Mouse (Mus musculus): ENCODE measurements around the gene Galk1.
"Not testable (repeated sequence)": the region's sequence is repeated elsewhere in the genome, so short reads cannot be mapped to it uniquely, and the experiment has no call there.

The Galk1 gene

DNA sequence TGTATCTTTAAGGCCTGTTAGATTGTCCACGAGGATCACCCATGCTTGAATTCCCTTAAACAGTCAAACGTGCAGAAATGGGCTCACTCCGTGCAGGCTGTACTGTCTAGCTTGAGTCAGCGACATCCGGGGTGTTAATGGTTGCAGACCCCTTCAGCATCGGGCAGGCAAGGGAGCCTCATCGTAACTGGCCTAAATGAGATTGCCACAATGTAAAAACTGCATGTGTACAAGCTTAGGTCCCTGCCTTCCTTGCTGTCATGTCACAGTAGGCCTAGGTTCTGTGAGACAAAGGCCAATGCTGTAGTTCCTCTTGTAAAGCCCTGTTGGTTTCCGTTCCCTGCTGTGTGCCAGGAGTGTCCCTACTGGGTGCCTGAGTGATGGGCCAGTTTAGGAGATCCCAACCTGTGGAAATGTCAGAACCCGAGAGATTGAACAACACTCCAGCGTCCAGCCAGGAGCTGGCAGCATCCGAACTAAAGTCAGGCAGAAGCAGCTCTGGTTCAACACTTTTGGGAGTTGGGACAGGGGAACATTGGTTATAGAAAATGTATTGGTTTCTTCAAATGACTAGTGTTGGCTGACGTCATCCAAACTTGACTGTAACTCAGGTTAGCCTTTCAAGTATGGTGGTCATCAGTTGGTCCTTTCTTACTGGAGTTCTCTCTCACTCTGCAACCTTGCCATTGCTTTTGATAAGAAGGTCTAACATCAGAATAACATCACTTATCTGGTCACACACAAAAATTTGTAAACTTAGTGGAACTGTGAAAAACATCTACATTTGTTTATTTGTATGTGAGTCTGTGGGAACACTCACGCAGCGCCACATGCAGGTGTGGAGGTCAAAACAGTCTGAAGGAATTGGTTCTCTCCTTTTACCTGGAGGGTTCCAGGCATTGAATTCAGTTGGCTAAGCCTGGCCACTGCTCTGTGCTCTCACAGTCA, 18.7 kb upstream of the Galk1 start:
- DNase-seq (ENCODE audit: low spot score in 2 of 2), result peak in 1 of 2 experiments; percentile 36

DNA sequence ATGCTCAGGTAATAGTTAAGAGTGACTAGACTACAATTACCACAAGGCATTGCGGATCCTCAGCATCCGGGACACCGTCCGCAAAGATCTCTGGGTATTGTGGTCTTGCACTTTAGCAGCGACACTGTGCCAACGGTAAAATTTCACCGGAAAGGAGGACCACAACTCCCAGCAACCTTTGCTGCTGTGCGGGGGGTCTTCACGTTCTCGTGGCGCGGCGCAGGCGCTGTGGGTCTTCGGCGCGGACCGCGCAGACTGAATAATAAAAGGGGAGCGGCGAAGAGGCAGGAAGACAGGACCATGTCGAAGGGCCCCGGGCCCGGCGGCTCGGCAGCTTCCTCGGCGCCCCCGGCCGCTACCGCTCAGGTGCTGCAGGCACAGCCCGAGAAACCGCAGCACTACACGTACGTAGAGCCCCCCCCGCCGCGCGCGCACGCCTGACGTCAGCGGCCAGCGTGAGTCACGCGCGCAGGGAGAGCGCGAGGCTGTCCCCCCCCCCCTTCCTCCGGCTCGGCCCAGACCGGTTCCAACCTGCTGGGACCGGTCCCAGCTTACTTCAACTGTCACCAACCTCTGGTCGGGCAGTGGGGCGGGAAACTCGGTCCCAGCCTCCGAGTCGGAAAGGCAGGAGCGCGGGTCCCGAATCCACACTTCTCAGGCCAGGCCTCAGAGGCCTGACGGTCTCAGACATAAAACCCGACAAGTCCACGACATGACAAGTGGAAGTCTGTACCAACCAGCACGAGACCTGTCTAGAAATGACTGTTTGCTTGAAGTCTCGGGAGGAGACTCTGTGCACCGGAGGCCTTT, 17.8 kb upstream of the Galk1 start, which contains the start of gene Unk:
TSS of gene Unk (plus strand) at position 235 of the 810 bp plus-strand sequence.
- DNase-seq (ENCODE audit: low spot score in 2 of 2), result peak; percentile 92 to 96

DNA sequence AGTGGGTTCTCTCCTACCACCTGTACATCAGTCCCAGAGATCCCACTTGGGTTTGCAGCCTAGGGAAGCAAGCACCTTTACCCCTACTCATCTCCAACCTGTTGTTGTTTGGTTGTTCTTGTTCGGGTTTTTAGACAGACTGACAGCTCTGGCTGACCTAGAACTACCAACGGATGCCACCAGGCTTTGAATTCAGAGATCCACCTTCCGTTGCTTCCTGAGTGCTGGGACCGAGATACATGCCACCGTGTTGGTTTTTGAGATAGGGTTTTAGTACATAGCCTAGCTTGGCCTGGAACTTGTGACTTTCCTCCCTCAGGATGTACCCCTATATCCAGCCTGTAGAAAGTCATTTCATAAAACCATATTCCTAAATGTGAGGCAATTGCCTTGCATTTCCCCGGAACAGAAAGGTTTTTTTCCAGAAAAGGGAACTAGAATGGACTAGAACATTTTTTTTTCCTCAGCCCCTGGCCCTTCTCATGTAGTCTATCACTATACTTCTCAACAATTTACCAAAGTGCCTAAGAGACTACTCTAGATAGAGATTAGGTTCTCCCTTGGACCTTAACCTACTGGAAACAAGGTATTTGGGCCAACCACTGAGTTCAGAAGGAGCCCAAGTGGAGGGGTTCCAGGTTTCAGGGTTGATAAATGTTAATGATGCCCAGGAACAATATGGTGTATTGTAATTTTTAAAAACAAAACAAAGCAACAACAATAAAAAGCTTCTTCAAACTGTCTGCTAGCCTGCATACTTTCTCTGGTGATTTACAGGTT, 16.8 kb upstream of the Galk1 start:
- no peak for DNase-seq (ENCODE audit: low spot score in 2 of 2)

DNA sequence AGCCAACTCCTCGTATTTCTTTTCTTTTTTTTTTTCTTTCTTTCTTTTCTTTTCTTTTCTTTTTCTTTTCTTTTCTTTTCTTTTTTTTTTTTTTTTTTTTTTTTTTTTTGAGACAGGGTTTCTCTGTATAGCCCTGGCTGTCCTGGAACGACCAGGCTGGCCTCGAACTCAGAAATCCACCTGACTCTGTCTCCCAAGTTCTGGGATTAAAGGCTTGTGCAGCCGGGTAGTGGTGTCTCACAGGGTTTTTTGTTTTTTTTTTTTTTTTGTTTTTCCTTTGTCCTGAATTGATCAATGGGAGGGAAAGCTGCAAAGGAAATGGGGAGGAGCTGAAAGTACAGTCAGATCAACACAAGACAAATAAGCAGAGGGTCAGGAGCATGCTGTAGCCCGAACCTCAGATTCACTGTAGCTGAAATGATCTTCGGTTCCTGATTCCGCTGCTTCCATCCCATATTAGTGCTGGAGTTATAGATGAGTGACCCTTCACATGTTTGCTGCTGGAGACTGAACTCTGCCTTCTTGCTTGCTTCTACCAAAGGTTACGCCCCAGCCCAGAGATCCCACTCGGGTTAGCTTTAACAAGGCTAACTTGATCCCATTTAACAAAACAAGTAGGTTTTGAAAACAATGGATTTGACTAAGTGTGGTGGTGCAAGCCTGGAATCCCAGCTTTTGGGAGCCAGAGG, 15.8 kb upstream of the Galk1 start:
- no peak for DNase-seq (ENCODE audit: low spot score in 2 of 2)

DNA sequence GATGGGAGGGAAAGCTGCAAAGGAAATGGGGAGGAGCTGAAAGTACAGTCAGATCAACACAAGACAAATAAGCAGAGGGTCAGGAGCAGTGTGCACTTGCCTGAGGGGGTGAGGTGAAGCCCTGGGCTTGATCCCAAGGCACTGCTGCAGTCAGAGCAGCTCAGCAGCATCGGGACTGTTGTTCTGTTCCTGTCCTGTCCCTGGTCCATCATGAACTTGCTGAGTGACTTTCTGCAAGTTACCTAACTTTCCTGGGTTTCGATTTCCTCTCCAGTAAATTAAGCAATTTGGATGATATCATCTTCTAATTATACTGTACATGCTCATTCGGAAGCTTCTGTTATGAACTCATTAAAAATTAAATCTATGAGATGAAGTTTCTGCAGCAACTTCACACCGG, 15.2 kb upstream of the Galk1 start, which contains the start of gene H3f3b:
TSS of gene H3f3b (minus strand) at position 207 of the 400 bp plus-strand sequence.
- no peak for DNase-seq (ENCODE audit: low spot score in 2 of 2)

DNA sequence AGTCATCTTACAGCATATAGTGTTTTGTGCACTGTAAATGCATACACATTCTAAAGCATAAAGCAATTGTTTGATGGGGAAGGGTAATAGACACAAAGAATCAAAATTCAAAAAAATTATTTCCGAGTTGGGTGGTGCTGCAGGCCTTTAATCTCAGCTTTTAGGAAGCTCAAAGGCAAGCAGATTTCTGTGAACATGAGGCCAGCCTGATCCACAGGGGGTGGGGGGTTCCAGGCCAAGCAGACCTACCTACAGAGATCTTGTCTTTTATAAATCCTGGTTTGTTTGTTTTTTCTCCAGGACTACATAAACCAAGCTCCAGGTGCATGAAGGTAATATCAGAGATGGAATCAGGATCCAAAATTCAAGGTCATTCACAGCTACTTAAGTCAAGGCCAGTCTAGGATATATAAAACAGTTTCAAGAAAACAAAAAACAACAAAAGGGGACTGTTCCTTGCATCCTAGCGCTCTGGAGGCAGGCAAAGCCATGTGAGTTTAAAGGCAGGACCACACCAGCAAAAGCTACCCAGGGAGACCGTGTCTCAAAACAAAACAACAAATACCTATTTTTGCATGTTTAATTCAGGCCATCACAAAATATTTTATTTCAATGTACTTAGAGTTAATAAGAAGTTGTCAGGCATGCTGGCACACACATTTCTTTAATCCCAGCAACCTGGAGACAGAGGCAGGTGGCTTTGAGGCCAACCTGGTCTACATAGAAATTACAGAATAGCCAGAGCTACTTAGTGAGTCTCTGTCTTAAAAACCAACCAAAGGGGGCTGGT, 12.7 kb upstream of the Galk1 start:
- DNase-seq (ENCODE audit: low spot score in 2 of 2), result no peak

DNA sequence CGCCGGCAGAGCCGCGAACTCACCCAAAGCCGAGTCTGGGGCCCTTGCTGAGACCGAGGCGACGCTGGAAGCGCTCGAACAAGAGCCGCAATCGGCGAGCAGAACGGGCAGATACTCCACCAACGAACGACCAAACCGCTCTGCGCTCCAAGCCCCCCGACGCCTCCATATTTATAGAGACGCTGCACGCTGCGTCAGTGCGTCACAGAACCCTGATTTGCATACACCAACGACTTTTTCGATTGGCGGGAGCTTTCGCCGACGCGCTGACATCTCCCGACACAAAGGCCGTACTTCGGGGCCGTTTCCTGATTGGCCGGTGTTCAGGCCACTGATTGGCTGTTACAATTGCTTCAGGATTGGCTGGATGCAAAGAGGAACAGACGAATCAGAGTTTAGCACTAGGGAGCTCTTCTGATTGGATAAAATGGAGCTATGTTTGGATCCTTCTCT, 11.9 kb upstream of the Galk1 start:
- peak; percentile 97 for DNase-seq (ENCODE audit: low spot score in 2 of 2)

DNA sequence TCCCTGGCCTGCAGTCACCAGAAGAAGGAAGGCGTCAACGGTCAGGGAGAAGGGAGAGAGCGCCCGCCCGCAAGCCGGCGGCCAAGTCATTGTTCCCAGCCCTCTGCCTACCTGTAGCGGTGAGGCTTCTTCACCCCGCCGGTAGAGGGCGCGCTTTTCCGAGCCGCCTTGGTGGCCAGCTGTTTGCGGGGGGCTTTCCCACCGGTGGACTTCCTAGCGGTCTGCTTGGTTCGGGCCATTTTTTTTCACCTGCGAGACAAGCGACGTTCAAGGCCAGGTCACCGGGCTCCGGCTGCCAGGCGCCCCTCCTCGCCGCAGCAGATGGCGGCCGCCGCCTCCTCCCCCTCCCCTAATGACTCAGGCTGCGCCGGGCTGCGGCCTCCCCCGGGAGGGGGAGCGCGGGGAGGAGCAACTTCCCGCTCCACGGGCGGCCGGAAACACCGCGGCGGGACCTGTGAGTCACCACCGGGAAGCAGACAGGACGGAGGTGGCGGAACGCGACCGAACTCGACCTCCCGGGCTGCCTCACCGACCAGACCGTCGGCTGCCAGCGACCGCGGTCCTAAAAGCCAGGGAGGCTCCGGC, 11.3 kb upstream of the Galk1 start:
- DNase-seq (ENCODE audit: low spot score in 2 of 2), result peak; percentile 82 to 86

DNA sequence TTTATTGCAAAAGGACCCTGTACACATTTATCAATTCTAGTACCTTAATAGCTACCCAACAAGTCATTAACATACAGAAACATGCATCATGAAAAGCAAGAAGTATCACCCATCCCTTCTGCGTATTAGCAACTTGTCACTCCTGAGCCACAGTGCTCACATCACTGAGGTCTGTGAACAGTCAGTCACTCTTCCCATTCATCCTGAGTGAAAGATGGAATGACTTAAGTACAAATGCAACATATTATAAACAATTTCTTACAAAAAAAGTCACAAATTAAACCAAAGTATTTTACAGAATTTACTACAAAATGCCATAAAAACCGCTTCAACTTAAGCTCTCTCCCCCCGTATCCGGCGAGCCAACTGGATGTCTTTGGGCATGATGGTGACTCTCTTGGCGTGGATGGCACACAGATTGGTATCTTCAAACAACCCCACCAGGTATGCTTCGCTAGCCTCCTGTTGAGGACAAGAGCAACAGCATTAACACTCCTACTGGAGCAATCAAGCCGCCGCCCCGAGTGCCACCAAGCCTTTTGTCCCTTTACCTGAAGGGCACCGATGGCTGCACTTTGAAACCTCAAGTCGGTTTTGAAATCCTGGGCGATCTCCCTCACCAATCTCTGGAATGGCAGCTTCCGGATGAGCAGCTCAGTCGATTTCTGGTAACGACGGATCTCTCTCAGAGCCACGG, 10.7 kb upstream of the Galk1 start:
- DNase-seq (ENCODE audit: low spot score in 2 of 2), result peak in 1 of 2 experiments; percentile 40

DNA sequence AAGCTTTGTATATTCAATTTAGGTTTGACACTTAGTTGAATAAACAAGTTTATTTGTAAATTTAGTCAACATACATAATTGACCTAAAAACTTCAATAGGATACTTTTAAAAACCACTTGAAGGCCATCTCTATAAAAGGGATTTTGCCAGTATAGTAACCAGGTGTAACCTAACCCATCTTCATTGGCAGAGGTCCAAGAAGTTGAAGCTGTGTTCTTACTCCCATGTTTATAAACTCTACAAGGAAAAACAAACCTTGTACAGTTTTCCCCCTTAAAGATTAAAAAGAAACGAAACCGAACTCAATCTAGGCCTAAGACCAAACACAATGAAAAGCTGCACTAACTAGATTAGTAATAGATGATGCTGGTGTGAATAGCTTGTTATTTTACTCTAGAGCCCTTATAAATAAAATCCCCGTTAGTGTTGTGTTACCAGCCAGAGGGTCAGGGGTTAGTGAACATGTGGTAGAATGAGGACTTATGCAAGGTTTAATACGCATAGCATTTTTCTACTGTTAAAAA, 9.8 kb upstream of the Galk1 start:
- no peak for DNase-seq (ENCODE audit: low spot score in 2 of 2)

DNA sequence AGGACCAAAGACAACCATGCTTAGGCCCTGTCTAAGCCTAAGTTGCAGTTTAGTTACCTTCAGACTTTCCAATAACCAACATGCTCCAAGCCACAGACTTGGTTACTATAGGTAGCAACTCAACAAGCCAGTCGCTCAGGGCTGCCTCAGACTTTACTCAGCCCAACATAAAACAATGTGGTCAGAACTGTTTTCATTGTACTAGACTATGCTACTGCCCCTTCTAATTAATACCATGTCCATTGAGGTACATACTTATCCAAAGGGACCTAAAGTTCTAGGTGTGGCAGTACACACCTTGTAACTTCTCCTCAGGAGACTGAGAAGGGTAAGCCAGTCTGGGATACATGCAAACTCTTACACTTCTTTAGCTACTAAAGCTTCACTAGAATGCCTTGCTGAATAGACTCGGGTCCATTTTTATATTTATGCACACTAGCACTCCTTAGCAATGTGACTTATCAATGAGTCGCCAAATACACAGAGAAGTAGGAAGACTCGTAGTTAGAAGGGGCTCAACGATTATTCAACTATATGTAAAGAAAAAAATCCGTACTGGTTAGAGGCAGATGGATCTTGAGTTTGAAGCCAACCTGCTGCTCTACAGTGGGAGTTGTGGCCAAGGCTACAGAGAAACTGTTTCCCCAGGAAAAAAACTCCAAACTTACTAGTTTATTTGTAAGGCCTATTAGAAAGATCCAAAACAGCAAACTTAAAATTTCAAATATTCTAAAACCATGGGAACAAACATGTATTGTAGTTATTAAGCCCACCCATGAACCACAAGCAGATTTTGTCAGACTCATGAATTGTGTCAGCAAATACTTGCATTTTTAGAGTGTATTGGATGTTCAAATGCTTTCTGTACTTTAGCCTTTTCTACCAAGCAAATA, 9.1 kb upstream of the Galk1 start:
- DNase-seq (ENCODE audit: low spot score in 2 of 2), result no peak

DNA sequence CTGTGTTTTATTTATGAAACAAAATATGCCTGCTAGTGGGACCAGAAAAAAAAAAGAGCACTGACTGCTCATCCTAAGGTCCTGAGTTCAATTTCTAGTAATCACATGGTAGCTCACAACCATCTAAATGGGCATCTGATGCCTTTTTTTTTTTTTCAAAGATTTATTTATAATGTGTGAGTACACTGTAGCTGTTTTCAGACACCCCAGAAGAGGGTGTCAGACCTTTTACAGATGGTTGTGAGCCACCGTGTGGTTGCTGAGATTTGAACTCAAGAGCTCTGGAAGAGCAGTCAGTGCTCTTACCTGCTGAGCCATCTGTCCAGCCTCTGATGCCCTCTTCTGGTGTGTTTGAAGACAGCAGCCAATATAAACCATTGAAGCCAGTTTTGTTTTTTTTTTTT, 8.0 kb upstream of the Galk1 start:
- DNase-seq (ENCODE audit: low spot score in 2 of 2), result no peak

DNA sequence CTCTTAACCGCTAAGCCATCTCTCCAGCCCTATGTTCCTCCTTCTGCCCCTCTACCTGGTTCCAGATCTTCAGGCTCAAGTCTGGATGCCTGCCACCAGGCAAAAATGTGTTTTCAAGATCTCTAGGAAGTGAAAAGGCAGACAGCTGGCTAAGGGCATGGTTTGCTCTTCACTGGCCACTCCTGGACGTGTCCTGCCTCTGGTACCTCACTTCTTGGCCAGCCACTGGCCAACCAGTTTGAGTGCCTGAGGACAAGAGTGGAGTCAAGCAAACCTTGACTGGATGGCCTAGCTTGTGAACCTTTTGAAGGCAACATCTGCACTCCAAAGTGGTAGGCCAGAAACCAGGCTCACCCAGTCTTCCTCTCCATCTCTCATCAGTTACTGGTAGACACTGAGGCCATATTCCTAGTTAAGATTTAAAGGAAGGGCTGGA, 7.5 kb upstream of the Galk1 start:
- no peak for DNase-seq (ENCODE audit: low spot score in 2 of 2)

DNA sequence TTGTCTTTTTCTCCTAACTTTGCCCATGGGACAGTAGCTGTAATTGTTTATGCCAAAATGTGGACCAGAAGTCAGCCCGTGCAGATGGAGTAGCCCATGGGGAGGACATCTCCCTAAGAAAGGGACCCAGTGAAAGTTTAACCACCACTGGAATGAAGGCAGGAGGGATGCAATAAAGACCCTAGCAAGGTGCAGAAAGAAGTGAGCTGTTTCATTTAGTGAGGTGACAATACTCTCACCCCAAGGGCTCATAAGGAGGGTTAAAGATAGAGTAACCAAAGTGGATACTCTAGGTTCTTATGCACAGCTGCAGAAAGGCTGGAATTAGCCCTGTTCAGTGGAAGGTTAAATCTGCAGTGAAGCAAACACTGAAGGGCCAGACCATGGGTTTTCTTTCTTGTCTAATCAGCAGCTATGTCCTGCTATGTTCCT, 6.9 kb upstream of the Galk1 start:
- no peak for DNase-seq (ENCODE audit: low spot score in 2 of 2)

DNA sequence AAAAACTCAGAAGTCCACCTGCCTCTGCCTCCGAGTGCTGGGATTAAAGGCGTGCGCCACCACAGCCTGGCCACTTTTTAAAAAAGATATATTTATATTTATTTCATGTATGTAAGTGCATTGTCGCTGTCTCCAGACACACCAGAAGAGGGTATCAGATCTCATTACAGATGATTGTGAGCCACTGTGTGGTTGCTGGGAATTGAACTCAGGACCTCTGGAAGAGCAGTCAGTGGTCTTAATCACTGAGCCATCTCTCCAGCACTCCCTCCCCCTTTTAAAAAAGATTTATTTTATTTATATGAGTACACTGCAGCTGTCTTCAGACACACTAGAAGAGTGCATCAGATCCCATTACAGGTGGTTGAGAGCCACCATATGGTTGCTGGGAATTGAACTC, 6.3 kb upstream of the Galk1 start:
- DNase-seq (ENCODE audit: low spot score in 2 of 2), result not testable (repeated sequence)

DNA sequence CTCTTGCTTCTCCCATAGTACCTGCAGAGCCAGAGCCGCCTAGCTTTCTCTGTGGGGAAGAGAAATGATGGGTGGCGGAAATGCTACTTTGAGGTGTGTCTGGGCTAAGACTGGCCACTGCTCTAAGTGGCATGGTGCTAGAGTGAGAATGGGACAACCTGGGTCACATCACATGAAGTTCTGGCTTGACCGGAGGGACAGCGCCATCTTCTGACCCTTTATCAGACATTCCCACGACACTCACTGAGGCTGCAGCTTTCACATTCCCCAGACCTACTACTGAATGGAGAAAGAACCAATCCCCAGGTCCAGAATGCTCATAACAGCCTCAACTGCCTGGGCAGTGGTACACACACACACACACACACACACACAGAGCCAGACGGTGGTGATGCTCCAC, 5.6 kb upstream of the Galk1 start:
- peak in 1 of 2 experiments; percentile 42 for DNase-seq (ENCODE audit: low spot score in 2 of 2)

DNA sequence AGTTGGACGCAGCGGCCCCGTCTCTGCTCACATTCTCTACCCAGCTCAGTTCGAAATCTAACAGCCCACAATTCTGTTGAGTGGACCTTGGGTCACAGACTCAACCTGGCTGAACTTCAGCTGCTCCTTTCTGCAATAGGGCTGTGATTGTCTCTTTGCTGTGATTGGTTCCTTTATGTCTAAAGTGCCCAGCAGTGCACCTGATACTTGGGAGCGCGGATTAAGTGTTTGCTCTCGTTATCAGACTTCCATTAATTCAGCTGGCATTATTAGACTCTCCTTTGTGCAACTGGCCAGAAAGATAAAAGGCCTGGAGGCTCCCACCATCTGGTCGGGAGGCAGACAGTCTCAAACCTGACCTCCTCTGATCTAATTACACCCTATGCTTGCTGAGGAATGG, 2.3 kb upstream of the Galk1 start:
- no peak for DNase-seq (ENCODE audit: low spot score in 2 of 2)

All from thymus, postnatal 10 days (tissue).